Mouse (Mus musculus): ENCODE measurements around the gene Tnfrsf21. TPM values are rescaled to one million over a fixed set of nuclear protein-coding genes. Genes with fewer than 3 reads are reported as not detected.

The Tnfrsf21 gene
- polyA plus RNA-seq, 1 experiment from 2014 or later: 30.9 TPM

DNA sequence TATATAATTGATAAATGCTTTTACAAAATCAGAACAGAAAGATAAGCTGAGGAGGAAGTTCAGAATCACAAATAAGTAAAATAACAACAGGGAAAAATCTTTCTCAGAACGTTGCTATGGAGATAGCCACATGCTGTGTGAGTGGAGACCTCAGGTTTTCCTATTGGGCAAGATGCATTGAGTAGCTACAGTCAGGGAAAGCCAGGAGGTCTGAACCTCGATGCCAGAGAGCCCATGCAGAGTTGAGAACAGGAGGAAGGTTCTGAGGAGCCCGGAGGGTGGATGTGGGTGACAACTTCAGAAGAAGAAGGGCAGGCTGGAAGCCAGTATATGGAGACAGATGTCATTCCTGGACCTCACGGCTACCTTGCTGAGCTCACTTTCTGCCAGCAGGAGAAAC is 120.4 kb downstream of the Tnfrsf21 start:
- H3K36me3 ChIP-seq: no peaks in the 10 kb centered on the region
- no peaks in the 10 kb centered on the region for H3K9me3 ChIP-seq
- no peak overlapping the region for H3K4me3 ChIP-seq (replicated peaks)
- no peak overlapping the region for H3K4me2 ChIP-seq
- no peak overlapping the region for H3K27ac ChIP-seq
- H3K4me1 ChIP-seq: no peaks in the 10 kb centered on the region
- 73% methylated on average over 4 of the region's 4 CpGs for WGBS
- no peak overlapping the region for H3K9ac ChIP-seq
- ATAC-seq (ENCODE audit: insufficient read depth, low FRiP score, low read depth): no peak
- no peaks in the 10 kb centered on the region for H3K27me3 ChIP-seq (replicated peaks)

GRCm38 (mm10) chr17:43137838-43138237 is 121.5 kb downstream of the Tnfrsf21 start:
- 88% methylated on average over 9 of the region's 9 CpGs for WGBS
- peak; percentile 21; the same call in 1 of the 2 replicates for ATAC-seq (ENCODE audit: insufficient read depth, low FRiP score, low read depth)
- no peak overlapping the region for H3K4me3 ChIP-seq (replicated peaks)

GRCm38 (mm10) chr17:43138356-43138755 is 122.0 kb downstream of the Tnfrsf21 start:
- Histone ChIP-seq H3K9ac (no peak overlapping the region), H3K9me3 (no peaks in the 10 kb centered on the region), H3K4me3 (replicated peaks) (no peak overlapping the region), H3K27ac (no peak overlapping the region), H3K4me1 (no peaks in the 10 kb centered on the region), H3K36me3 (no peaks in the 10 kb centered on the region), H3K27me3 (replicated peaks) (no peaks in the 10 kb centered on the region), H3K4me2 (no peak overlapping the region)
- 74% methylated on average over 7 of the region's 7 CpGs for WGBS
- 0 out of 2 replicates have a peak, but pooled peaks have one; percentile 38 for ATAC-seq (ENCODE audit: insufficient read depth, low FRiP score, low read depth)

More at GRCm38 (mm10) chr17:43137838-43138237, 121.5 kb downstream of the Tnfrsf21 start:
- H3K9ac ChIP-seq: no peak overlapping the region
- no peaks in the 10 kb centered on the region for H3K4me1 ChIP-seq
- H3K36me3 ChIP-seq: no peaks in the 10 kb centered on the region
- no peaks in the 10 kb centered on the region for H3K9me3 ChIP-seq
- no peak overlapping the region for H3K27ac ChIP-seq
- no peaks in the 10 kb centered on the region for H3K27me3 ChIP-seq (replicated peaks)
- H3K4me2 ChIP-seq: no peak overlapping the region

Other genes starting within 250 kb of the Tnfrsf21 start
- gene Cd2ap, start 139.9 kb upstream of the Tnfrsf21 start, polyA plus RNA-seq (2015; fragmentation: Nextera tagmentation; extraction: Ambion mirVana): 37.4 and 45.7 TPM in 2 replicates